Mouse (Mus musculus) cerebellum, adult 9-10 months (tissue): ENCODE results near the gene Gcgr.
A peak's percentile ranks its signal among the peaks of the same experiment; 100 is the strongest.
"Not testable (repeated sequence)": the region's sequence is repeated elsewhere in the genome, so short reads cannot be mapped to it uniquely, and the experiment has no call there.

Source experiments
- DNase-seq: peaks from one replicate; pipeline ENCODE4 v3.0.0; 2022

Gcgr gene

DNA sequence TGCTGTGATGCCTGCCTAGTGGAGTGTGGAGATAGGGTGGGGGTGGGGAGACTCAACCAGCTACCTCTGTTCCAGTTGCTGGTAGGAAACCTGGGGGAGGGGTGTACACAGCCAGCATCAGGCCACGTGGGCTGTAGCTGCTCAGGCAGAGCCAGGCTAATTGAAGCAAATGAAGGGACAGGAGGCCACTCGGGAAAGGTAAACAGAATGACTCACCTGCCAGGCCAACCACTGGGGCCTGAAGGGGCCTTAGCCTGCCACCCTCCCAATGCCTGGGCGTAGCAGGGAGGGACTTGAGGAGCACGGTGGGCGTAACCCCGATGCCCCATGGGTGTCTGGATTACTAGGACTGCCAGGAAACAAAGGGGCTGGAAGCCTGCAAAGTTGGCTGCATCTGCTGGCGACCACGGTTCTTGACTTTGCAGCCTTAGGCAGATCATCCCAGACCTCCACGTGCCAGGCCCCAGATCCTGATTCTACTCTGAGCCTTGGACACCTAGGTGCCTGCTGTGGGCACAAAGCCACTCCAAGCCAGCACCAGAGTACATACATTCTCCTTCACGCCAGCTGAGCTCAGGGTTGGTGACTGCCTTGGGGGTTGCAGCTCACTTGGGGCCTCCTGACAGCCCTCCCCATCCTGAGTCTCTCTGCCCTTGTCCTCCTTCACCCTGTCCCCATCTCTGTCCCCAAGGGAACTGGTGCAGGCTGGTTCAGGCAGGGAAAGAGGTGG, 9.0 kb downstream of the Gcgr start:
- DNase-seq = no peak

DNA sequence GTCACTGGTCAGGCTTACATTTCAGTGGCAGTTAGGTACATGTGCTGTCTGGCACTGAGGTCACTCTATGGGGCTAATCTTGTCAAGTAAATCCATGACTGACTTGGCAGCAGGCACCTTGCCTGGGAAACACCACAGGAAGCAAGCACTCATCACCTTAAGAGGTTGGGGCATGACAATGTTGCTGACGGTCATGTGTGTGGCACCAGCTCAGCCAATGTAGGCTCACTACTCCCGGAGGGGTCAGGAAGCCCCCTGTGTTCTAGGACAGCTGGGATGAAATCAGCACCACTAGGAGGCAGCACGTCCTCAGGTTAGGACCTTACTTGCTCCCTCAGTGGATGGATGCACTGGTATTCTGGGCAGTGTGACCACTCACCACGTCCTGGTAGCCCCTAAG, 11.4 kb downstream of the Gcgr start:
- no peak for DNase-seq

DNA sequence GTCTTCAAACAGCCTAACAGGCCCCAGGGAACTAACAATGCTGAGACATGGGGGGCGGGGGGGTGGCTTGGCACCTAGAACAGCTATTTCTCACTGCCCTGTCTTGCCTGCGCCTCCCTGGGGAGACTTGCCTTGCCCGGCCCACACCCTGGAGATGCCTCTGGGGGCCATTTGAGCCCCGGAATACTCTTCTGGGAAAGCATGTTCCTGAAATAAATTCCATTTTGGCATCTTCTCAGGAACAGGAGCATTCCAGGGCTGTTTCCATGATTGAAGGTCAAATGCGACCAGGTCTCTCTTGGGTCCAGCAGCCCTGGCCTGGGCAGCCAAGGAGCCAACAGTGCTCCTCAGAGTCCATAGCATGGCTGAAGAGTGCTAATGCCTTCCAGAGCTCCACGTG, 11.9 kb downstream of the Gcgr start:
- DNase-seq = no peak

DNA sequence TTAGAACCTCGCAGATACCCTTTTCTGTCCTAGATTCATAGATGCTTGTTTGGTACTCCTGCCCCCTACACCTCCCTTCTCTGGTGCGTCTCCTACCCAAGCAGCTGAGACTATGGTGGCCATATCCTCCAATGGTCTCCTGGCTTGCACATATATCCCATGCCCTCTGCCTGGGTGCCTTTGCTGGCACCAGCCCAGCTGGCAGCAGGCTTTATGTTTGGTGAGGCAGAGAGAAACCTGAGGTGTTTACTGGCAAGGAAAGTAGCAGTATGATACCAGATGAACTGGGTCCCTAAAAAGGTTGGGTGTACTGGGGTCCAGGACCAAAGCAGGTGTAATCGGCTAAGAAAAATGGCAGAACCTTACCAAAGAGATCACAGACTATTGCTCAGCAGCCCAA, 15.5 kb downstream of the Gcgr start:
- no peak for DNase-seq

DNA sequence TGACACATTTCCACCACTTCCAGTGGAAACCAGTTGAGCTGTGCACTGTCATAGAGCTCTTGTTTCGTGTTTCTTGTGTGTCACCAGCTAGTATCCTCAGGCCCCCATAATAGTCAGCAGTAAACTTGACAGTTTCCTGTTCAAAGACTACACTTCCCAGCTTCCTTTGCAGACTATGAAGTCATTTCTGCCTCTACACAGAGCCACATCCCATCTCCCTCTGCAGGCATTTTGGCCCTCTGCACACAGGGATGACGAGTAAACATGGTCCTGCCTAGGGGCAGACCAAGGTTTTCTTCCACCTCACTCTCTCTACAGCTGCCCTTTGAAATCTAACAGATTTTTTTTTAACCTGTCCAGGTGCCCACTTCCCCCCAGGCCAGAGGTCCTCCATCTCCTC, 17.0 kb downstream of the Gcgr start:
- DNase-seq = no peak

DNA sequence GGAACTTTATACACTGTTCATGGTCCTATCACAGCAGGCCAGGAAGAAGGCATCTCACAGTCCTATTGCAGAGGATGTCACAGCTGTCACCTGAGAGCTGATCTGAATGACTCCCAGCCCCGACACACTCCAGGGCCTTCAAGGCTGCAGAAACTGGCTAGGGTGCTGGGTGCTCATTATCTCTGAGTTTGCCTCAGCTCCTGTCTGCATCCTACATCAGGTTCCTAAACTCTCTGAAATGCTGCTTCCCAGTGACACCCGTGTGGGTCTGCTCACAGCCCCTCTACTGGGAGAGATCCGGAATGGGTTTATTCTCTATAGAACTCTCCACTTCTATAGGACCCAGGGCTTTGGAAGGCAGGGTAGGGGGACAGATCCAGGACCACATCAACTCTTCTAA, 17.7 kb downstream of the Gcgr start:
- DNase-seq = no peak

DNA sequence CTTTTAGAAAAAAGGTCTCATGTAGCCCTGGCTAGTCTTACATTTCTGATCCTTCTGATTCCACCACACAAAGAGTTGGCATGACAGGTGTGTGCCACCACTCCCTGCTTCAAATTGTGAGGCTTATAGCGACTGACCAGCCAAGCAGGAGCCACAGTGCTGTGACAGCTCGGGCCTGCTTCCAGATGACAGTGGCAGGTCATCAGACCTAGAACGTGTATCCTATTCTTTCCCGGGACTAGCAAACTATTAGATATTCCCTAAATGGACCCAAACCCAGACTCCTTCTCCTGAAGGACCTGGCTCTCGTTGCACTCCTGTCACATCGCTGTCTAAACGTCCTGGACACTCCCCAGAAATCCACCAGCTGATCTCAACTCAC, 18.3 kb downstream of the Gcgr start:
- DNase-seq = no peak

DNA sequence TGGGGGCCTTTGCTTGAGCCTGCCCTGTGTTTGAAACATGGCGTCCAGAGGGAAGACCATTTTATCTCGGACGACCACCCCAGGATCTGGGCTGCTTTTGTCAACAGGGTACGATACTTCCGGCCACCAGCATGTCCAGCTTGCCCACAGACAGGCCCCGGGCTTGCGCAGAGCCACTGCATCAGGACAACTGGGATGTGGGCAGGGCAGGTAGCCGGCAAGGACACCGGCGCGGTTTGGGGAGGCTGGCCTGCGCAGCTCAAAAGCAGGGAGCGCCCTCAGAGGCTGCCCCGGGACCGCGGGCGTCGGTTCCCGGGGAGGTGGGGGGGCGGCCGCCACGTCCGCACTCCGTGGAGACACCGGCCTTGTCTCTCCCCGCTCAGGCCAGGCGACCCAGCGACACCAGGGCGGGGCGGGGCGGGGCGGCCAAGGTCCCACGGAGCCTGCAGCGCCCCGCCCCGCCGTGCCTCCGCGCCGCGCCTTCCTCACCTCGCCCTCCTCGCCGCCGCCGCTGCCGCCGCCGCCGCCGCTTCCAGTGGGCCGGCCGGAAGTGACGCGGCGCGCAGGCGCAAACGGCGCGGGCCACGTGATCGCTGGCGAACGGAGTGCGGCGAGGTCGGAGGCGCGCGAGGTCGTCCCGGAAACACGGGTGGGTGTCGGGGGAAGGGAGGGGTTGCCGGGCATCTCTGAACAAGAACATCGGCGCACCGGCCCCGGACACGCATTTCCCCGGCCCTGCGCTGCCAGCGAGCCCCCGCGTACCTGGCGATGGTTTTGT, 18.9 kb downstream of the Gcgr start, which contains the start of gene Mcrip1:
Mcrip1 (minus strand) TSS at position 560 of the 778 bp plus-strand sequence.
- DNase-seq = peak; percentile 89

DNA sequence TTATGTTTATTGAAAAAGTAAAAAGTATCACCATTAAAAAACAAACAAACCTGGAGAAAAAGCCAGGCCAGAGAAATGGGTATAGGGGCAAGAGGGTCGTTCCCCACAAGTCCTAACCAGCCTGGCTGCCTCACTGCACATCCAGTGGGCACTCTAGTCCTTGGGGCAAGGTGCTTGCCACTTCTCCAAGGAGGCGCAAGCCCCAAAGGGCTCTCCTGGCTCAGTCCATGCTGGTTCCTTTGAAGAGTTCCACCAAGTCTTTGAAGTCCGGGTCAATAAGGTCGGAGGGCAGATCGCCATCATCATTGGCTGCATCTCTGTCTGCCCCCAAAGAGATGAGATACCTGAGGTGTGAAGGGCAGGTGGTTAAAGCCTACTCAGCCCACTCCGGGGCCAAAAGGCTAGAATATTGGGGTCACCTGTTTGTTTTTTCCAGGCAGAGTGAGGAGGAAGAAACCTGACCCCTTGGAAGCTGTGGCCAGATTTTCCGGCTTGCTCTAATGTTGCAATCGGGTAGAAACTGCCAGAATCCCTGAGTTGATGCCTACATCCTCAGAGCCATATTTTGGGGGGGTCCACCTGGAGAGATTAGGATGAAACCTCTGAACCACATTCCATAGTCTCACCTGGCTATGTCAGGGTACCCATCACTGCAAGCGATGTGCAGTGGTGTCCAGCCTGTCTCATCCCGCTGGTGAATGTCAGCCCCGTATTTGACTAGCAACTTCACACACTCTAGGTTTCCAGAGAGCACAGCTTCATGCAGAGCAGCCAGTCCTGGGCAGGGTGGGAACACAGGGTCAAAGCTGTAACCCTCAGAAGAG, 19.7 kb downstream of the Gcgr start:
- peak; percentile 54 for DNase-seq

DNA sequence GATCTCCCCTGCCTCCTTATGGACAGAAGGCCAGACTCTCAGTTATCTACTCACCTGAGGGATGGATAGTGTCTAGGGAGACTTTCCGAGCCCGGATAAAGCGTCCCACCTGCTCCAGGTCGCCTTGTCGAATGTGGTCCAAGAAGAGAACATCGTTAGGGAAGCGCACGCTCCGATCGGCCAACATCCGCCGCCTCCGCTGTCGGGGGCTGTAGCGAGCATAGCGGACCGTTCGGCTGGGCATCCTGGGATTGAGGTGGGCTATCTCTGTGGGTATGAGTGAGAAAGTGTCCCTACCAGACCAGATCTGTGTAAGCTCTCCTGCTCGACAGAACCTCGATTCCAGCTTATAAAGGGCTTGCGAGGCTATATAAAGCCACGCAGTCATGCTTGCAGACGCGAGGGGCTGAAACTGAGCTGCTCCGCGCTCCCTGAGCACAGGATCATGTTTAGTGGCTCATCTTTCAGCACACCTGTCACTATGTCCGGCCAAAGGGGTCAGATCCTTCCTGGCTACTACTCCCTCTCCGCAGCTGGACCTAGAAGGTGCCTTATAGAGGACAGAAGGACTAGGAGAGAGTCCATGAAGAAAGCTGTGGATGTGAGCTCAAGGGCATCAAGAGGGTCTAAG, 20.4 kb downstream of the Gcgr start, which contains the start of gene Ppp1r27:
Ppp1r27 (minus strand) TSS at position 323 of the 631 bp plus-strand sequence.
- DNase-seq = no peak

DNA sequence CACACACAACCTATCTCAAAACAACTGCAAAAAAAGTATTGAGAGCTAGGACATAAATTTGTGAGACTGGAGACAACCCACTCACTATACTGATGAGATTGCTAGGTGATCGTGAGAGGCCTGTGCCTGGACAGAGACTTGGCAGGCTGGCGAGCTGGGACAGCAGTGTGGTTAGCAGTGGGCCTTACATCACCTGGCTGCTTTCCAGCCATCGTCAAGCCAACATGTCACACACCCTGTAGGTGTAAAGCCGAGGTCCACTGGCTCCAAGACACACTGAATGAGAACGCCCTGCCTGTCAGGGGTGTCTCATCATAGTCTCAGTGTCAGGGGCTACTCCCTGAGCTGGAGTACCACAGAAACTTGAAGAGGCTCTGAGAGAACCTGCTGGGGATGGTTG, 22.2 kb downstream of the Gcgr start:
- DNase-seq = no peak

DNA sequence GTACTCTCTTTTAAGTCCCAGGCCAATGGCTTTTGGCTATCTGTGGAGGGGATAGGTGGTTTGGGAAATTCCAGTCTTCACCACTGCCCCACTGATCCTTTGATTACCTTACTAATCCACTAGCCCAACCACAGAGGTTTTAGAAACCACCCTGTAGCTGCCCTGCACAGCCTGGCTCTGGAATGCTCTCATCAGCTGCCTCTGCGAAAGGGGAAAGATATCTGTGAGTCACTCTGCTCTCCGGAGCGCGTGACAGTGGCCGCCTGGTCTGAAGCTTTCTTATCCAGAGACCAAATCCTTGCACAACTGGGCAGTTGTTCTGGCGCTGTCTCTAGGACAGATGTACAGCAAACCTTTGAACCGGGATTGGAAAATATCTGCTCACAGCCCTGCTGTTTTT, 24.3 kb downstream of the Gcgr start:
- no peak for DNase-seq

DNA sequence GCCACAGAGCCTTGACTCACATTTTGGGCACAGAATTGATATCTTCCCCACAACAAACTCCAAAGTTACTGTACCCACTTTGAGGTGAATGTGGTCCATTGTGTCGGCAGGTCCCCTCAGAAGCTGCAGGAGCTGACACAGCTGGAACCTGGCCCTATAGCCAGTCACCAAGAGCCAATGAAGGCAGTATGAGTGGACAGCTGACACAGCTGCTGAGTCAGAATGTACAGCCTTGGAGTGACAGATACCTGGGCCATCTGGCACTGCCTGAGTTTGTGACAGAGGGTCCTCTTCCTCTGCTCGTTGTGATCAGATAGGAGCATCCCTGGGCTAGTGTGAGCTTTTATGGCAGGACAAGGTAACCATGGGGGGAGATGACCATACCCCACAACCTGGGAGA, 24.8 kb downstream of the Gcgr start:
- no peak for DNase-seq

DNA sequence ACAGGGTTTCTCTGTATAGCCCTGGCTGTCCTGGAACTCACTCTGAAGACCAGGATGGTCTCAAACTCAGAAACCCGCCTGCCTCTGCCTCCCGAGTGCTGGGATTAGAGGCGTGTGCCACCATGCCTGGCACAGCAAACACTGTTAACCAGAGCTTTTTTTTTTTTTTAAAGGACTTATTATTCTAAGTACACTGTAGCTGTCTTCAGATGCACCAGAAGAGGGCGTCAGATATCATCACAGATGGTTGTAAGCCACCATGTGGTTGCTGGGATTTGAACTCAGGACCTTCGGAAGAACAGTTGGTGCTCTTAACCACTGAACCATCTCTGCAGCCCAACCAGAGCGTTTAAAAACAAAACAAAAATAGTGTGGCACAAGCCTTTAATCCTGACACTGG, 28.3 kb downstream of the Gcgr start:
- not testable (repeated sequence) for DNase-seq

DNA sequence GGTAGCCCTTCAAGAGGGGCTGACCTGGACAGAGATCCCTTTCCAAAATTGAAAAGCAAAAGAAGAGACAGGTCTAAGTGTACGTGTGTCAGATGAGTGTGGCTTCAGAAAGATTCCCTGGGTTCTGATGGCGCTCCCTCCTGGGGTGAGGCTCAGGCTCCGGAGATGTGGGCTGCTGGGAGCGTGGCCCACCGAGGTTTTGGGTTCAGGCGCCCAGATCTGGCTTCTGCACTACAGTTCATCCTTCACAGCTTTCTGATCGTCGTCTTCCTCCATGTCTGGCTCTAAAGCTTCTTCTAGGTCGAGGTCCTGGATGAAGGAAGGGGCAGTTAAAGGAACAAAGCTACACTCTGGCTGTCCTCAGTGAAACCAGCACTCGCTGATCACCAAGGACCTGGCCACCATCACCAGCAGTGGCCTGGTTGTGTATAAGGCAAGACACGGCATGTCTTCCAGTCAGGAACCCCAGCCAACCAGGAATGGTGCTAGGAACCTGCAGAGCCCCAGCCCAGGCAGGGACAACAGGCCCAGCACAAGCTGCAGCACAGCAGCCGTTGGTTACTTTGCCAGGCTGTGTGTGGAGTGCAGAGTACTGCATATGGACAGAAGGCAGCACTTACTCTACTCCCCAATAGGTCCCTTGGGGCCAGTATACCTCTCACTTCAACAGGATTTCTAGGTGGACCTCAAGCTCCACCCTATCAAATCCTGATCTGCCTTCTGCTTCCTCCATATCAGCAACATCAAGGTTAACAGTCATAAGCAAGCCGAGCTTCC, 30.6 kb downstream of the Gcgr start:
- no peak for DNase-seq

DNA sequence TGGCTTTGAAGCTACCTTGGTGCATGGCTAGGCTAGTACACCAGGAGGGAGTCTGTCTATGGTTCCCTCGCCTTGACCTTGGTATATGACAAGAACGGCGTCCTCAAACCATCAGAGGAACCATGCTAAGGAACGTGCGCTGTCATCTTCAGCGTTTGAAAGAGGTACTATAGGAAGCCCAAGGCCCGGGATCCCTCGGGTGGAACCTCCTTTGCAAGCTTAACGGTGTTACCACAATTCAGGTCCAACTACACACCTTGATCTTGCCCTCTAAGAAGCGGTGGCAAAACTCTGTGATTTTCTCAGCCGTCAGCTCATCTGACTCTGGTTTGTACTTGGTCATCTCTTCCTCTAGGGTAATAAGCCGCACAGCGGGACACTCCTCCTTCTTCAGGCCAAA, 32.5 kb downstream of the Gcgr start:
- DNase-seq = no peak

DNA sequence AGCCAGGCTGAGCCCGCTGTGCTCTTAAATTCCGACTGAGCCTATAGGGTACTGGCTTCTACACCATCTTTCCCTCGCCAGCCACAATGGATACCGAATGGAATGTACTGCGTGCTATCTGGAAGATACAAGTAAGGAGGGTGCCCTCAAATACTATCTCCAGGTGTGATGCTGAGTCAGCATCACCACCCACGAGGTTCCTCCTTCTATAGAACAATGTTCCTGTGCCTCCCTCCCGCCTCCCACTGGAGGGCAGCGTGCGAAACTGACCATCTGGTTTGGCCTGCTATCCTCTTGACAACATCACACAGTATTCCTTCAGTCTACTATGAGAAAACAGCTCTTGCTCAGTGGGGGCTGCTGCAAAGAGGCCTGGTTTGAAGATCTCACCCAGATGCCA, 34.6 kb downstream of the Gcgr start:
- no peak for DNase-seq

DNA sequence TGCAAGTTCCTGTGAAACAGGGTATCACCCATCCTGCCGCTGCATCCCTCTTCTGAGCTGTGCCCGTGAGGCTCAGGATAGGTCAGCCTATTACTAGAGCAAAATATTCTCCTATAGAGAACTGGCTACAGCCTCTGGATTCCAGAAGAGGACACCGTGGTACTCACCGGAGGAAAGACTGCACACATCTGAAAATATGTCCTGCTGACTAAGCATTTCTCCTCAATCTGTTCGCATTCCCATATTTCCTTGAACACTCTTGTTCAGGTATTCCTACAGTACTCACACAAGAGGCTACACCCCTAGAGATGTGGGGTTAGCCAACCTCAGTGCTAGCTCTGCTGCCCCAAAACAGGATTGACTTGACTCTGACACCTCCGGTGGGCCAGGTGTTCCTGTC, 37.8 kb downstream of the Gcgr start:
- DNase-seq = no peak

DNA sequence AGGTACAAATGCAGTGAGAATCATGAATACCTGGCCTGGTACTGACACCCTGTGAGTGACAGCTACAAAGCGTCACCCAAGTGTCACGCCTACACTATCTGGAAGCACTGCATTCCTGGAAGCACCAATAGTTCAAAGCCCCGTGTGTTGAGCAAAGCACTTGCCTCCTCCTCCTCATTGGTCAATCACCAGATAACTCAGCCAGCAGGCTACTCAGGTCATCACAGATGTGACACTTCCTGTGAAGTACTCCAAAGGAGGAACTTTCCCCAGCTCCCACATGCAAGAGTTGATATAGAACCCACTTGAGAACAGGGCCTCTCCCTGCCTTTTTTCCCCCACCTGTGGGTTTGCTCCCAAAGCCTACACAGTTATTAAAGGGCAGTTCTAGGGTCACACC, 40.6 kb downstream of the Gcgr start:
- peak; percentile 47 for DNase-seq

DNA sequence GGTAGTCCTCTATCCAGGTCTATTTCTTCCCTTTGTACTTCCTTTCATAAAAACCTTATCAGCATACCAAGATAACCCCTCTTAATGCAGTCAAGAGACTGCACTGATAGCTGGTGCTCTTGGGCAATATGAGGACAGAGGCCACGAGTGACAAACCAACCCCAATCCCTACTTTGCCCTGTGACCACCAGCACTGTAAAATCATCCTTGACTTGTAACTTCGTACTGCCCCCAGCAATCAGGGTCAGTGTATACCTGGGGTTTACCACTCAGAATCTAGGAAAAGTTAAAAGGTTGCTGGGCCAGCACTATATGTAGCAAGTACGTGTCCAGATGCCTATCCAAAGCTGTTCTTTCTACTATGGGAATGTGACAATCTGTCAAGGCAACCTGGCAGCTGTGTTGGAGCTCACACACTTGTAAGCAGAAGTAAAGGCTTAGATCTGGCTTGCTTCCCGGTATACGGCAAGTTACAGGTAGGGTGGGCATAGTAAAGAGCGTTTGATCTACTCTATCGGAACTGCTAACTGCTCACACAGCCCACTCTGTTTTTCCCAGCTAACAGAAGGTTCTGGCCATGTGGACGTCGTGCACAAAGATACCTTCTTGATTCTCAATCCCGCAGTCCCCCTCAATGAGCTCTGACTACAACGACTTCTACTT, 41.4 kb downstream of the Gcgr start:
- DNase-seq = peak; percentile 64

DNA sequence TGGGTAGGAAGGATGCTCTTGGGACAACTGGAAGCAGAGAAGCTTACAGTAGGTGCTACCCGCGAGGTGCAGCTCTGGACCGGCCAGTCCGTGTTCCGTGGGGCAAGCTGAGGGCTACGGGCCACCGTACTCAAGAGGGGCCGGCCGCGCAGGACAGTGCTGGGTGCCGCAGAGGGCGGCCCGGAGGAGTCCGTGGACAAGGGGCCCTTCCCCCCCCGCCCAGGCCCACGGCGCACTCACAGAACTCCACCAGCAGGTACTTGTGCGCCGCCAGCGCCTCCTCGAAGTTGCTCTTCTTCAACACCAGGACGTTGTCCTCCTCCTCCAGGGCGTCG, 41.9 kb downstream of the Gcgr start:
- DNase-seq = no peak
